Mouse (Mus musculus) heart, embryonic 11.5 days (tissue): Measurements from ENCODE around the gene Gm8947. TPM values are rescaled to one million over a fixed set of nuclear protein-coding genes. Genes with fewer than 3 reads are reported as not detected.

Experiments
- ATAC-seq: fragments of 200-750 bp; cut with Nextera tagmentation; replicated peaks from 2 replicates; pipeline ENCODE4 v1.8.0; 2017; ENCODE audit warnings: moderate library complexity; ENCODE audit not compliant: insufficient number of reproducible peaks, low FRiP score, low TSS enrichment
- H3K27ac ChIP-seq: fragments of 300-500 bp; sonication (generic); 2 replicates; pipeline ENCODE4 v1.5.1; 2014; ENCODE audit warnings: mild to moderate bottlenecking, low read depth, low read length
- H3K27me3 ChIP-seq: fragments of 300-500 bp; sonication (generic); 2 replicates; pipeline ENCODE4 v1.6.1; 2014; ENCODE audit warnings: mild to moderate bottlenecking, low read length, mixed read lengths; ENCODE audit not compliant: control insufficient read depth, insufficient read depth
- H3K36me3 ChIP-seq: fragments of 300-500 bp; sonication (generic); 2 replicates; pipeline ENCODE4 v1.6.1; 2014; ENCODE audit warnings: mild to moderate bottlenecking, low read length, moderate library complexity, mixed read lengths; ENCODE audit not compliant: control insufficient read depth, insufficient read depth
- H3K4me1 ChIP-seq: fragments of 300-500 bp; sonication (generic); 2 replicates; pipeline ENCODE4 v1.6.1; 2014; ENCODE audit warnings: low read length; ENCODE audit not compliant: control insufficient read depth, insufficient read depth
- H3K4me2 ChIP-seq: fragments of 300-500 bp; sonication (generic); 2 replicates; pipeline ENCODE4 v1.6.1; 2014; ENCODE audit warnings: mild to moderate bottlenecking, moderate library complexity
- H3K4me3 ChIP-seq: fragments of 300-500 bp; sonication (generic); 2 replicates; pipeline ENCODE4 v1.5.1; 2014; ENCODE audit warnings: low read depth, low read length
- H3K9ac ChIP-seq: fragments of 300-500 bp; sonication (generic); 2 replicates; pipeline ENCODE4 v1.6.1; 2014; ENCODE audit warnings: mild to moderate bottlenecking, low read depth, low read length, moderate library complexity
- H3K9me3 ChIP-seq: fragments of 300-500 bp; sonication (generic); replicated peaks from 2 replicates; pipeline ENCODE4 v1.6.1; 2016; ENCODE audit warnings: low read length; ENCODE audit not compliant: control insufficient read depth
- WGBS: fragments of 180-500 bp; shearing (Covaris S2); extraction: QIAGEN DNeasy Blood & Tissue Kit; methylation state at CpG from one replicate; pipeline ENCODE4 v1.1.7; 2014; ENCODE audit not compliant: insufficient replicate concordance; 5-methylcytosine and 5-hydroxymethylcytosine counted together
- polyA plus RNA-seq: library from polyadenylated mRNA; unstranded; fragments of >200 nt; fragmentation: Nextera tagmentation; extraction: Ambion mirVana; gene quantifications from 2 replicates; pipeline ENCODE4 v1.2.1, GENCODE M21; 2014

The Gm8947 gene
- polyA plus RNA-seq, 1 experiment from 2014 or later = 1.2 TPM

GRCm38 (mm10) chr1:151224536-151224935 is 32.4 kb downstream of the Gm8947 start:
- H3K4me2 ChIP-seq = no peak overlapping the region
- no peaks in the 10 kb centered on the region for H3K9me3 ChIP-seq
- WGBS = 82% methylated on average over 1 of the region's 1 CpGs
- H3K27me3 ChIP-seq = no peaks in the 10 kb centered on the region
- no peak overlapping the region for H3K27ac ChIP-seq
- H3K4me1 ChIP-seq = peaks cover 5% of the 10 kb centered on the region; the same call in 1 of the 2 replicates
- no peaks in the 10 kb centered on the region for H3K36me3 ChIP-seq
- no peak overlapping the region for H3K4me3 ChIP-seq
- ATAC-seq = no peak
- H3K9ac ChIP-seq = no peak overlapping the region

DNA sequence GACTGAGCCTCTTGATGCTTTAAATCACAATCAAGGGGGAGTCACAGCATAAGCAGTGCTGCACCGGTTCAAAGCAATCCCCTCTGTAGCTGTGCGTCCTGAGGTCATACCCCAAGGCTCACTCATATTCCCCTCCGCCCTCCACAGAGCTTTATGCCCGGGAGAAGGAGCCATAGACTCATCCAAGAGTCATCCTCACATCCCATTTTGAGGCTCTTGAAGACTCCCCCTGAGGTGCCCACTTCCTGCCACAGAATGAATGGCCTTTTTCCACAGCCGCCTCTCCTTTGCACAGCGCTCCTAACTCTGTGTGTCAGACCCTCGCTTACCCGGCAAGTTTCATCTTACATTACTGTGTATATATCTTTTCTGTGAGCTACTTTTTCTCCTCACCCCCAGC is 35.3 kb downstream of the Gm8947 start:
- no peak for ATAC-seq
- Histone ChIP-seq H3K27ac (no peak overlapping the region), H3K9me3 (no peaks in the 10 kb centered on the region), H3K9ac (no peak overlapping the region), H3K4me1 (peaks cover 5% of the 10 kb centered on the region; the same call in 1 of the 2 replicates), H3K4me3 (no peak overlapping the region), H3K4me2 (no peak overlapping the region), H3K36me3 (no peaks in the 10 kb centered on the region), H3K27me3 (no peaks in the 10 kb centered on the region)
- 77% methylated on average over 8 of the region's 8 CpGs for WGBS

DNA sequence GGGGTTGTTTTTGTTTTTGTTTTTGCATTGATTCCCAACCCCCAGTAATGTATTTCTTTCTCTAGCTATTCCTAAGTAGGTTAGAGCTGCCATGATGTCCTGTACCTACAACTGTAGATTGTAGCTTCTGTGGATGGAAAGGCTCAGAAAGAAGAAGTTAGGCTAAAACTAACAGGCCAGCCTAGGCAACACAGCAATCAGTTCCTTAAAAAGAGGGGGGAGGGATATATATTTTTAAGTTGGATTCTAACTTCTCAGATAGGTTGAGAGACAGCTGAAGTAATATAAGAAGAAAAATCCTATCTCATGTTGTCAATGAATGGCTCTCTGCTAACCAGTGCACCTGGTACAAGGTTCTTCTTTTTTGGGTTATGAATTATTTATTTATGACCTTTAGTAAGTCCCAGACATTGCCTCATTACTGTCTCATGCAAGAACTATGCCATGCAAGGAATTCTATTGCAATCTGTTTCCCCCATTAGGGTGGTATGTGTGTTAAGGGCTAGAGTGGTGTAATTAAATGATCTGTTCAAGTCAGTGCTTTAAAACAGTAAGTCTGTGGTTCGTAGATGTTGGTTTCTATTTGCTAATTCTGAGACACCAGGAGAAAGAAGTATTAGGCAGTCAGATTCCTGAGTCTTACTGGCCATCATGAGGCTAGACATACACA is 36.3 kb downstream of the Gm8947 start:
- Histone ChIP-seq H3K4me1 (no peaks in the 10 kb centered on the region; the same call in 1 of the 2 replicates), H3K9me3 (no peaks in the 10 kb centered on the region), H3K36me3 (no peaks in the 10 kb centered on the region), H3K27me3 (no peaks in the 10 kb centered on the region), H3K4me3 (no peak overlapping the region), H3K27ac (no peak overlapping the region), H3K4me2 (no peak overlapping the region), H3K9ac (no peak overlapping the region)
- WGBS = 75% methylated on average over 1 of the region's 1 CpGs
- no peak for ATAC-seq

DNA sequence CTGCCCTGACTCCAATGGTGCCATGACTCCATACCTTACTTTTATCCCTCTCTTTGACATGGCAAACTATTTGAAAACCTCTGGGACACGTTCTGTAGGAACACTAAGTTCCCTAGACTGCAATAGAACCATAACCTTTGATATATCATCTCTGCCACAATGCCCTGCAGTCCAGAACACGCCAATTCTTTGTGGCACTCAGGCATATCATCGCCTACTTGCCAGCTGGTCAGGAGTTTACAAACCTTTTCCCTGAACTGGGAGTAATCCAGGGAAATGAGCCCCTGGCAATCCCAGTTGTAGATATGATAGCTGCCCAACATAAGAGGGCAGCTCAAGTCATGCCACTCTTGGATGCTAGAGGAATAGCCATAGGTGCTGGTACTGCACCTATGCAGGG is 40.2 kb downstream of the Gm8947 start:
- Histone ChIP-seq H3K27me3 (no peaks in the 10 kb centered on the region), H3K27ac (no peak overlapping the region), H3K9me3 (no peaks in the 10 kb centered on the region), H3K9ac (no peak overlapping the region), H3K36me3 (no peaks in the 10 kb centered on the region), H3K4me2 (no peak overlapping the region), H3K4me3 (no peak overlapping the region), H3K4me1 (no peaks in the 10 kb centered on the region; the same call in 1 of the 2 replicates)
- 75% methylated on average over 3 of the region's 3 CpGs for WGBS
- no peak for ATAC-seq

- no peaks in the 10 kb centered on the region for H3K36me3 ChIP-seq
- no peak overlapping the region for H3K4me3 ChIP-seq
- H3K9me3 ChIP-seq = no peaks in the 10 kb centered on the region
- no peak overlapping the region for H3K27ac ChIP-seq
- ATAC-seq = no peak
- WGBS = 68% methylated on average over 3 of the region's 3 CpGs
- H3K4me2 ChIP-seq = no peak overlapping the region
- H3K9ac ChIP-seq = no peak overlapping the region
- H3K4me1 ChIP-seq = peaks cover 2% of the 10 kb centered on the region; the same call in 1 of the 2 replicates
- H3K27me3 ChIP-seq = no peaks in the 10 kb centered on the region
Measured at GRCm38 (mm10) chr1:151233756-151234155, 41.6 kb downstream of the Gm8947 start.

DNA sequence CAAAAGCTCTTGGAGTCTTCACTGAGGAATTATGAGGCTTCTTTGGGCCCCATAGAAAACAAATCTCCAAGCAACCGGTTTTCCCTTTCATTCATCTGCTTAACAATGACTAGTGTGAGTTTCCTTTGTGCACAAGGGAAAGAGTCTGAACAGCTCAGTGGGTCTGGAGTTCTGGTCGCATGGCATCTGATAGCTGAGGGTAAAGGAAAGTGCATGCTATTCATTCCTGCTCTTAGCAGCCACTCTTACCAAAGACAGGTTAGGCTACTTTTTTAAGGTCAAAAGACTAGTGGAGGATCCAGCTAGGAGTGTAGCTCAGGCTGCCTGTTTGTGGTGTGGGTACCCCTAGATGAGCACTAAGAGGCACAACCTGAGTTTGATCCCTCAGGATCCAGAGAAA is 43.4 kb downstream of the Gm8947 start:
- no peak overlapping the region for H3K4me2 ChIP-seq
- H3K9me3 ChIP-seq = 0 out of 2 replicates have a peak, but pooled peaks cover 5% of the 10 kb centered on the region
- no peak overlapping the region for H3K4me3 ChIP-seq
- no peak for ATAC-seq
- H3K27ac ChIP-seq = no peak overlapping the region
- H3K4me1 ChIP-seq = peaks cover 2% of the 10 kb centered on the region; the same call in 1 of the 2 replicates
- WGBS = 38% methylated on average over 2 of the region's 2 CpGs
- H3K9ac ChIP-seq = no peak overlapping the region
- no peaks in the 10 kb centered on the region for H3K36me3 ChIP-seq
- no peaks in the 10 kb centered on the region for H3K27me3 ChIP-seq

GRCm38 (mm10) chr1:151236141-151236930 is 44.2 kb downstream of the Gm8947 start:
- H3K27me3 ChIP-seq = no peaks in the 10 kb centered on the region
- 58% methylated on average over 13 of the region's 13 CpGs for WGBS
- H3K4me1 ChIP-seq = peaks cover 2% of the 10 kb centered on the region; the same call in 1 of the 2 replicates
- peak overlapping the region; percentile 43 for H3K27ac ChIP-seq
- no peak overlapping the region for H3K9ac ChIP-seq
- H3K36me3 ChIP-seq = no peaks in the 10 kb centered on the region
- H3K4me2 ChIP-seq = no peak overlapping the region
- H3K4me3 ChIP-seq = no peak overlapping the region
- 0 out of 2 replicates have a peak, but pooled peaks cover 8% of the 10 kb centered on the region for H3K9me3 ChIP-seq
- no peak for ATAC-seq

DNA sequence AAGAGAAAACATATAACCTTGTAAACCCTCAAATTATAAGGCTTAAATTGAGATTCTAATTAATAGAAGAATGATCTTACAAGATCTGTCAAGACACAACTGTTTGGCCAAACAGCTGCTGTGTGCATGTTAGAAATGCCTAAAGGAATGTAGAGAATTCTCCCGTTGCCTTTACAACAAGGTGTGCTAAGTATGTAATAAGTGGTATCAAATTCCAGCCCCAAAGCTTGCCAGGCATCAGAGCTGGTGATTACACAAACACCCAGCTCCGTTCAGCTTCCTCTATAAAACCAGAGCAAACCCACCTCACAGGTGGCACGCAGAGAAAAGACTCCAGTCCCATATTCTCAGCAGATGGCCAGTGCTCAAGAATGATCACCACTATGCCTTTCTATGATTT is 45.6 kb downstream of the Gm8947 start:
- H3K4me1 ChIP-seq = peaks cover 2% of the 10 kb centered on the region; the same call in 1 of the 2 replicates
- H3K27me3 ChIP-seq = no peaks in the 10 kb centered on the region
- no peak overlapping the region for H3K4me3 ChIP-seq
- H3K36me3 ChIP-seq = no peaks in the 10 kb centered on the region
- no peak overlapping the region for H3K9ac ChIP-seq
- ATAC-seq = no peak
- H3K27ac ChIP-seq = no peak overlapping the region
- H3K9me3 ChIP-seq = 0 out of 2 replicates have a peak, but pooled peaks cover 8% of the 10 kb centered on the region
- no peak overlapping the region for H3K4me2 ChIP-seq
- WGBS = 54% methylated on average over 3 of the region's 3 CpGs
